Mouse (Mus musculus) erythroblast, embryonic 14.5 days (primary cell): ENCODE data around the gene Gpr182.

Experiments
- GATA1 ChIP-seq: IDR thresholded peaks from 2 replicates; pipeline ENCODE4 v1.6.1; 2012; ENCODE audit warnings: low read length, inconsistent platforms, mixed read lengths
- TAL1 ChIP-seq: IDR thresholded peaks from 3 replicates; pipeline ENCODE4 v1.6.1; 2012; ENCODE audit warnings: low read length, inconsistent platforms, mixed read lengths

DNA sequence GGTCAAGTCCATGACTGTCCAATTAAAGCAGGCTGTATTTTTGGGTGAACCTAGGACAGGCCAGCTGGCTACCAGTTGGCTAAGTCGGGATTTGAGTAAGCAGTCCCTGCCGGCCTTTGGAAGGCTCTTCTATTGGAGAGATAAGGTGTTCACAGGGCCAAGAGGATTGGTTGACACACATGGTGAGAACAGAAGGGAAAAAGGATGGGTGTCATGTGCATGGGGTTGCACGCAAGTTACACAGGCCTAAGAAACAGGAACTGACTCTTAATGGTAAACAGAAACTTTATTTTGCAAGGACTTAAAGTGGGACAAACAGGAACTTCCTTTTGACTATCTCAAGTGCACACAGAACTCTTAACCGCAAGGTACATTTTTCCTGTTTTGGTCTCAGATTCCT lies 14.6 kb downstream of the Gpr182 start:
- TF ChIP-seq TAL1: no peak
- no peak for TF ChIP-seq GATA1
